Mouse (Mus musculus) hindbrain, embryonic 16.5 days (tissue): ENCODE data around the gene Tagap. TPM values are rescaled to one million over a fixed set of nuclear protein-coding genes. Genes with fewer than 3 reads are reported as not detected.

Source experiments
- ATAC-seq: fragments of 200-750 bp; cut with Nextera tagmentation; 2 replicates; pipeline ENCODE4 v1.8.0; 2017; ENCODE audit warnings: moderate TSS enrichment, moderate library complexity
- H3K27ac ChIP-seq: fragments of 300-500 bp; sonication (generic); 2 replicates; pipeline ENCODE4 v1.5.1; 2014; ENCODE audit warnings: low read depth, mild to moderate bottlenecking, control low read depth, low read length, moderate library complexity
- H3K27me3 ChIP-seq: fragments of 300-500 bp; sonication (generic); replicated peaks from 2 replicates; pipeline ENCODE4 v1.6.1; 2014; ENCODE audit warnings: low read length; ENCODE audit not compliant: control insufficient read depth, insufficient read depth
- H3K36me3 ChIP-seq: fragments of 300-500 bp; sonication (generic); 2 replicates; pipeline ENCODE4 v1.6.1; 2014; ENCODE audit warnings: mild to moderate bottlenecking, low read length, moderate library complexity, mixed read lengths; ENCODE audit not compliant: control insufficient read depth, insufficient read depth
- H3K4me1 ChIP-seq: fragments of 300-500 bp; sonication (generic); 2 replicates; pipeline ENCODE4 v1.6.1; 2014; ENCODE audit warnings: low read depth, low read length; ENCODE audit not compliant: control insufficient read depth, insufficient read depth
- H3K4me2 ChIP-seq: fragments of 300-500 bp; sonication (generic); 2 replicates; pipeline ENCODE4 v1.6.1; 2014; ENCODE audit warnings: mild to moderate bottlenecking, low read length, control low read depth, moderate library complexity
- H3K4me3 ChIP-seq: fragments of 300-500 bp; sonication (generic); 2 replicates; pipeline ENCODE4 v1.5.1; 2014; ENCODE audit warnings: mild to moderate bottlenecking, low read length, control low read depth, moderate library complexity
- H3K9ac ChIP-seq: fragments of 300-500 bp; sonication (generic); 2 replicates; pipeline ENCODE4 v1.6.1; 2014; ENCODE audit warnings: low read depth, mild to moderate bottlenecking, control low read depth, low read length, moderate library complexity
- H3K9me3 ChIP-seq: fragments of 300-500 bp; sonication (generic); 2 replicates; pipeline ENCODE4 v1.6.1; 2014; ENCODE audit warnings: mild to moderate bottlenecking, low read length, moderate library complexity; ENCODE audit not compliant: control insufficient read depth
- WGBS: fragments of 180-500 bp; shearing (Covaris S2); extraction: QIAGEN DNeasy Blood & Tissue Kit; methylation state at CpG from one replicate; pipeline ENCODE4 v1.1.7; 2014; 5-methylcytosine and 5-hydroxymethylcytosine counted together
- polyA plus RNA-seq: library from polyadenylated mRNA; unstranded; fragments of >200 nt; fragmentation: Nextera tagmentation; extraction: Ambion mirVana; gene quantifications from 2 replicates; pipeline ENCODE4 v1.2.1, GENCODE M21; 2015

Tagap gene
- polyA plus RNA-seq, 1 experiment from 2014 or later = 0.51 TPM

GRCm38 (mm10) chr17:7904992-7905391 is 20.8 kb upstream of the Tagap start:
- WGBS = 42% methylated on average over 2 of the region's 2 CpGs
- no peaks in the 10 kb centered on the region for H3K4me1 ChIP-seq
- H3K9ac ChIP-seq = no peak overlapping the region
- H3K27me3 ChIP-seq = no peaks in the 10 kb centered on the region
- H3K4me3 ChIP-seq = no peak overlapping the region
- no peak overlapping the region for H3K27ac ChIP-seq
- no peak for ATAC-seq
- H3K9me3 ChIP-seq = no peaks in the 10 kb centered on the region
- H3K4me2 ChIP-seq = no peak overlapping the region
- H3K36me3 ChIP-seq = no peaks in the 10 kb centered on the region

- Histone ChIP-seq H3K27ac (no peak overlapping the region), H3K4me1 (no peaks in the 10 kb centered on the region), H3K9ac (no peak overlapping the region), H3K4me2 (no peak overlapping the region), H3K4me3 (no peak overlapping the region), H3K27me3 (no peaks in the 10 kb centered on the region), H3K9me3 (peaks cover 2% of the 10 kb centered on the region), H3K36me3 (no peaks in the 10 kb centered on the region)
- ATAC-seq = no peak
- WGBS = 44% methylated on average over 4 of the region's 4 CpGs
Observed at GRCm38 (mm10) chr17:7905936-7906685, 19.7 kb upstream of the Tagap start.

GRCm38 (mm10) chr17:7914596-7915227 is 11.1 kb upstream of the Tagap start:
- no peak overlapping the region for H3K4me3 ChIP-seq

GRCm38 (mm10) chr17:7915791-7916190 is 10.0 kb upstream of the Tagap start:
- no peak overlapping the region for H3K27ac ChIP-seq
- WGBS = 86% methylated on average over 9 of the region's 9 CpGs
- no peaks in the 10 kb centered on the region for H3K36me3 ChIP-seq
- H3K4me2 ChIP-seq = no peak overlapping the region
- peaks cover 6% of the 10 kb centered on the region for H3K9me3 ChIP-seq
- no peak overlapping the region for H3K4me3 ChIP-seq
- H3K9ac ChIP-seq = no peak overlapping the region
- H3K4me1 ChIP-seq = no peaks in the 10 kb centered on the region
- no peak for ATAC-seq
- H3K27me3 ChIP-seq = no peaks in the 10 kb centered on the region

More at GRCm38 (mm10) chr17:7914596-7915227, 11.1 kb upstream of the Tagap start:
- ATAC-seq = no peak
- 82% methylated on average over 2 of the region's 2 CpGs for WGBS
- peaks cover 6% of the 10 kb centered on the region for H3K9me3 ChIP-seq
- no peak overlapping the region for H3K27ac ChIP-seq
- H3K9ac ChIP-seq = no peak overlapping the region
- no peak overlapping the region for H3K4me2 ChIP-seq
- H3K4me1 ChIP-seq = no peaks in the 10 kb centered on the region
- H3K36me3 ChIP-seq = no peaks in the 10 kb centered on the region
- no peaks in the 10 kb centered on the region for H3K27me3 ChIP-seq

GRCm38 (mm10) chr17:7916782-7917574 is 8.8 kb upstream of the Tagap start:
- ATAC-seq = no peak
- H3K27ac ChIP-seq = no peak overlapping the region
- H3K9me3 ChIP-seq = no peaks in the 10 kb centered on the region
- no peak overlapping the region for H3K9ac ChIP-seq
- H3K4me1 ChIP-seq = no peaks in the 10 kb centered on the region
- 78% methylated on average over 12 of the region's 12 CpGs for WGBS
- H3K4me3 ChIP-seq = no peak overlapping the region
- no peak overlapping the region for H3K4me2 ChIP-seq
- H3K27me3 ChIP-seq = no peaks in the 10 kb centered on the region
- H3K36me3 ChIP-seq = no peaks in the 10 kb centered on the region

- no peak for ATAC-seq
- Histone ChIP-seq H3K4me1 (no peaks in the 10 kb centered on the region), H3K27me3 (no peaks in the 10 kb centered on the region), H3K9ac (no peak overlapping the region), H3K36me3 (no peaks in the 10 kb centered on the region), H3K4me2 (no peak overlapping the region), H3K27ac (no peak overlapping the region), H3K4me3 (no peak overlapping the region), H3K9me3 (no peaks in the 10 kb centered on the region)
- 89% methylated on average over 2 of the region's 2 CpGs for WGBS
Observed at GRCm38 (mm10) chr17:7918355-7918754, 7.4 kb upstream of the Tagap start.

GRCm38 (mm10) chr17:7919209-7919608 is 6.6 kb upstream of the Tagap start:
- 86% methylated on average over 2 of the region's 2 CpGs for WGBS
- Histone ChIP-seq H3K9ac (no peak overlapping the region), H3K4me1 (no peaks in the 10 kb centered on the region), H3K9me3 (no peaks in the 10 kb centered on the region), H3K36me3 (no peaks in the 10 kb centered on the region), H3K4me3 (no peak overlapping the region), H3K27ac (no peak overlapping the region), H3K4me2 (no peak overlapping the region), H3K27me3 (no peaks in the 10 kb centered on the region)
- no peak for ATAC-seq

- Histone ChIP-seq H3K36me3 (no peaks in the 10 kb centered on the region), H3K9me3 (no peaks in the 10 kb centered on the region), H3K4me1 (no peaks in the 10 kb centered on the region), H3K27ac (no peak overlapping the region), H3K27me3 (no peaks in the 10 kb centered on the region), H3K9ac (no peak overlapping the region), H3K4me2 (no peak overlapping the region), H3K4me3 (no peak overlapping the region)
- no peak for ATAC-seq
- whole genome bisulfite sequencing = 76% methylated on average over 5 of the region's 5 CpGs
Observed at GRCm38 (mm10) chr17:7922564-7922963, 3.2 kb upstream of the Tagap start.

GRCm38 (mm10) chr17:7924185-7924725 is 1.5 kb upstream of the Tagap start:
- no peak overlapping the region for H3K4me3 ChIP-seq
- no peak overlapping the region for H3K27ac ChIP-seq
- H3K4me2 ChIP-seq = no peak overlapping the region
- no peaks in the 10 kb centered on the region for H3K27me3 ChIP-seq
- no peaks in the 10 kb centered on the region for H3K9me3 ChIP-seq
- H3K9ac ChIP-seq = no peak overlapping the region
- 94% methylated on average over 13 of the region's 13 CpGs for WGBS
- no peaks in the 10 kb centered on the region for H3K4me1 ChIP-seq
- H3K36me3 ChIP-seq = no peaks in the 10 kb centered on the region
- no peak for ATAC-seq
